Mouse (Mus musculus) limb, embryonic 14.5 days (tissue): Measurements from ENCODE around the gene Negr1. TPM values are rescaled to one million over a fixed set of nuclear protein-coding genes. Genes with fewer than 3 reads are reported as not detected.

ENCODE experiments used
- ATAC-seq: fragments of 200-750 bp; cut with Nextera tagmentation; 2 replicates; pipeline ENCODE4 v1.8.0; 2017; ENCODE audit warnings: low read depth, moderate number of reproducible peaks, moderate TSS enrichment; ENCODE audit not compliant: low FRiP score
- DNase-seq: peaks from one replicate; pipeline ENCODE4 v3.0.0-alpha.2; 2015; ENCODE audit warnings: low spot score
- H3K27ac ChIP-seq: fragments of 300-500 bp; sonication (generic); replicated peaks from 2 replicates; pipeline ENCODE4 v1.5.1; 2014; ENCODE audit warnings: low read depth, mild to moderate bottlenecking, low read length, moderate library complexity, mixed read lengths
- H3K27me3 ChIP-seq: fragments of 300-500 bp; sonication (generic); 2 replicates; pipeline ENCODE4 v1.6.1; 2014; ENCODE audit warnings: low read length, mixed read lengths; ENCODE audit not compliant: control insufficient read depth, insufficient read depth
- H3K36me3 ChIP-seq: fragments of 300-500 bp; sonication (generic); 2 replicates; pipeline ENCODE4 v1.6.1; 2014; ENCODE audit warnings: mild to moderate bottlenecking, low read length, moderate library complexity, mixed read lengths; ENCODE audit not compliant: control insufficient read depth, insufficient read depth
- H3K4me1 ChIP-seq: fragments of 300-500 bp; sonication (generic); 2 replicates; pipeline ENCODE4 v1.6.1; 2014; ENCODE audit warnings: antibody characterized with exemption, low read length, mixed read lengths; ENCODE audit not compliant: control insufficient read depth, insufficient read depth
- H3K4me2 ChIP-seq: fragments of 300-500 bp; sonication (generic); replicated peaks from 2 replicates; pipeline ENCODE4 v1.6.1; 2014; ENCODE audit warnings: low read depth, mild to moderate bottlenecking, low read length, moderate library complexity; ENCODE audit not compliant: severe bottlenecking
- H3K4me3 ChIP-seq: fragments of 300-500 bp; sonication (generic); replicated peaks from 2 replicates; pipeline ENCODE4 v1.5.1; 2014; ENCODE audit warnings: low read length
- H3K9ac ChIP-seq: fragments of 300-500 bp; sonication (generic); 2 replicates; pipeline ENCODE4 v1.6.1; 2014; ENCODE audit warnings: mild to moderate bottlenecking, low read depth, low read length, moderate library complexity; ENCODE audit not compliant: severe bottlenecking
- H3K9me3 ChIP-seq: fragments of 300-500 bp; sonication (generic); 2 replicates; pipeline ENCODE4 v1.6.1; 2016; ENCODE audit warnings: low read length; ENCODE audit not compliant: control insufficient read depth
- POLR2A ChIP-seq: fragments of 200-500 bp; IDR thresholded peaks from 2 replicates; pipeline ENCODE4 v1.8.0; 2012; ENCODE audit warnings: inconsistent platforms, mild to moderate bottlenecking, moderate library complexity, borderline replicate concordance; ENCODE audit not compliant: insufficient read depth, insufficient read length; ENCODE audit errors: extremely low read depth
- WGBS: fragments of 180-500 bp; shearing (Covaris S2); extraction: QIAGEN DNeasy Blood & Tissue Kit; methylation state at CpG from one replicate; pipeline ENCODE4 v1.1.7; 2014; 5-methylcytosine and 5-hydroxymethylcytosine counted together
- polyA plus RNA-seq, 2 experiments: library from polyadenylated mRNA; depleted of rRNA in 1 of 2; stranded (reverse) in 1 of 2; unstranded in 1 of 2; fragments of >200 nt; fragmentation: Nextera tagmentation in 1 of 2; extraction: Ambion mirVana in 1 of 2; gene quantifications; 2 replicates each; pipeline versions ENCODE4 v1.2.1 to v1.2.3; 2012 to 2014

The Negr1 gene
- polyA plus RNA-seq, 2 experiments = 5.1 to 6.2 TPM

GRCm38 (mm10) chr3:156931011-156931410 lies 369.4 kb downstream of the Negr1 start:
- Histone ChIP-seq H3K27ac (no peak overlapping the region), H3K4me1 (no peaks in the 10 kb centered on the region), H3K9me3 (no peaks in the 10 kb centered on the region), H3K4me2 (no peak overlapping the region), H3K27me3 (no peaks in the 10 kb centered on the region), H3K9ac (no peak overlapping the region), H3K4me3 (no peak overlapping the region), H3K36me3 (no peaks in the 10 kb centered on the region)
- DNase-seq (no peak), ATAC-seq (no peak)
- no peak for TF ChIP-seq POLR2A
- 83% methylated on average over 2 of the region's 2 CpGs for WGBS

- H3K4me1 ChIP-seq = no peaks in the 10 kb centered on the region
- no peaks in the 10 kb centered on the region for H3K9me3 ChIP-seq
- DNase-seq (no peak), ATAC-seq (no peak)
- no peak overlapping the region for H3K9ac ChIP-seq
- H3K27me3 ChIP-seq = no peaks in the 10 kb centered on the region
- 83% methylated on average over 1 of the region's 1 CpGs for WGBS
- no peak overlapping the region for H3K27ac ChIP-seq
- H3K4me2 ChIP-seq = no peak overlapping the region
- TF ChIP-seq POLR2A = no peak
- no peaks in the 10 kb centered on the region for H3K36me3 ChIP-seq
- H3K4me3 ChIP-seq = no peak overlapping the region
Observed at GRCm38 (mm10) chr3:156931540-156931939, 369.9 kb downstream of the Negr1 start.

DNA sequence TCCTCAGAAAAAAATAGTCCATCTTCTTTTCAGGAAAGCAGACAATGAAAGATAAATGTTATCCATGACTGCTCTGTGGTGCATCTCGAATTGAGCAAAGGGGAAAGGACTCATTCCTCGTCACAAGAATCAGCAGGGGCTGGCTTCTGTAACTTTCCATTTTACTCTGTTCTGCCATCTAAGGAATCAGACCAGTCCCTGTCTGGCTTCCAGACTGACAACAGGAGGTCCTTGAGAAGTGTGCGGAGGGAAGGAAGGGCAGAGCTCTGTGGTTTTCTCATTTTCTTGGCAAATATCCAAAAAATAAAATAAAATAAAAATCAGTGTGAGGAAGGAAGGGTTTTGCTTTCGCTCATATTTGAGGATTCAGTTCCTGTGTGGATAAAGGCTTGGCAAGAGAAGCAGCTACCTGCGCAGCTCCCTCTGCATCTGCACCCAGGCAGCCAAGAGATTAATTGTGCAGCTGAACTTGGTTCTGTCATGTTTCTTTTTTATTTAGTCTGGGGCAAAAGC lies 373.2 kb downstream of the Negr1 start:
- Histone ChIP-seq H3K4me1 (no peaks in the 10 kb centered on the region), H3K36me3 (no peaks in the 10 kb centered on the region), H3K9ac (no peak overlapping the region), H3K4me2 (no peak overlapping the region), H3K9me3 (no peaks in the 10 kb centered on the region), H3K27me3 (no peaks in the 10 kb centered on the region), H3K4me3 (no peak overlapping the region), H3K27ac (no peak overlapping the region)
- TF ChIP-seq POLR2A = no peak
- 60% methylated on average over 5 of the region's 5 CpGs for WGBS
- ATAC-seq (no peak), DNase-seq (no peak)

DNA sequence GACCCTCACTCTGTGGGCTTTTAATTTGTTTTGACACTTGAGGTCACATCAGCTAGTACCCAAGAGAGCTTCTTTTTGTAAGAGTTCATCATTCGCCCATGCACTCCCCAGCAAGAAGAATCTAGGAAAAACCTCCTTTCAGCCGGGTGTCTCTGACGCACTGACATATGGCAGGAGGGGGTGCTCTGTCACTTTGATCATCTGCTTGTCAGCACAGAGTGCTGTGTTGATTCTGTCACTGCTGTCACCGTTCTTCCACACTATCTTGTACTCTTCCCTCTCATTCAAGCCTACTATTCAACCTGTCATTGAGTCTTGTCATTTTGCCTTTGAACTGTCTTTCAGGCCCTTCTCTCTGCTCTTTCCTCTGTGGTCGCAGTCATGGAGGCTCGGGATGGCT lies 385.8 kb downstream of the Negr1 start:
- no peaks in the 10 kb centered on the region for H3K9me3 ChIP-seq
- H3K9ac ChIP-seq = no peak overlapping the region
- H3K4me1 ChIP-seq = no peaks in the 10 kb centered on the region
- DNase-seq = no peak
- no peak overlapping the region for H3K27ac ChIP-seq
- ATAC-seq = no peak
- H3K27me3 ChIP-seq = no peaks in the 10 kb centered on the region
- no peak overlapping the region for H3K4me2 ChIP-seq
- no peaks in the 10 kb centered on the region for H3K36me3 ChIP-seq
- WGBS = 47% methylated on average over 6 of the region's 6 CpGs
- TF ChIP-seq POLR2A = no peak
- no peak overlapping the region for H3K4me3 ChIP-seq

GRCm38 (mm10) chr3:156952970-156953369 lies 391.4 kb downstream of the Negr1 start:
- TF ChIP-seq POLR2A = no peak
- ATAC-seq (no peak), DNase-seq (no peak)
- H3K9ac ChIP-seq = no peak overlapping the region
- H3K4me3 ChIP-seq = no peak overlapping the region
- H3K27me3 ChIP-seq = no peaks in the 10 kb centered on the region
- H3K27ac ChIP-seq = no peak overlapping the region
- no peaks in the 10 kb centered on the region for H3K36me3 ChIP-seq
- H3K9me3 ChIP-seq = no peaks in the 10 kb centered on the region
- no peaks in the 10 kb centered on the region for H3K4me1 ChIP-seq
- no peak overlapping the region for H3K4me2 ChIP-seq
- WGBS = 63% methylated on average over 6 of the region's 6 CpGs

DNA sequence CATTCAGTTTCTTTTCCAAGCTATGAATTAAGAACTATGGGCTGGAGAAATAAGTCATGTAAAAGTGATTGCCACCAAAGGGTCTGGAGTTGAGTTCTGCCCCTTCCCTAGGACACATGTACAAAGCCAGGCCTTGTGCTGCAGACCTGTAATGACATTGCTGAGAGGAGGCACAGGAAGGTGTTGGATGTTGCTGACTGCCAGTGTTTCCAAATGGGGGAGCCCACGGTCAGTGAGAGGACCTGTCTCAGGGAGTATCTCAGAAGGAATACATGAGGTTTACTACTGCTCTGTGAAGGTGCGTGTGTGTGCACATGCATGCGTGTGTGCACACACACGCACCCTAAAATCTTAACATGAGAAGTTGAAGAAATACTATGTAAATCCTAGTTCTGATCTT lies 393.5 kb downstream of the Negr1 start:
- DNase-seq = no peak
- no peak overlapping the region for H3K9ac ChIP-seq
- H3K27me3 ChIP-seq = no peaks in the 10 kb centered on the region
- H3K27ac ChIP-seq = no peak overlapping the region
- no peak for TF ChIP-seq POLR2A
- no peaks in the 10 kb centered on the region for H3K4me1 ChIP-seq
- no peak overlapping the region for H3K4me3 ChIP-seq
- no peaks in the 10 kb centered on the region for H3K36me3 ChIP-seq
- WGBS = 88% methylated on average over 4 of the region's 4 CpGs
- ATAC-seq = no peak
- H3K4me2 ChIP-seq = no peak overlapping the region
- no peaks in the 10 kb centered on the region for H3K9me3 ChIP-seq
